Mouse (Mus musculus) testis, adult 2 months (tissue): ENCODE data around the gene Tbc1d17. TPM values are rescaled to one million over a fixed set of nuclear protein-coding genes. Genes with fewer than 3 reads are reported as not detected.

Source experiments
- H3K27ac ChIP-seq: fragments of 200-500 bp; 2 replicates; pipeline ENCODE4 v1.5.1; 2012; ENCODE audit warnings: low read depth, low read length; ENCODE audit not compliant: control insufficient read depth, insufficient read depth
- H3K27me3 ChIP-seq: fragments of 200-500 bp; 2 replicates; pipeline ENCODE4 v1.6.1; 2012; ENCODE audit warnings: mild to moderate bottlenecking, low read length, moderate library complexity; ENCODE audit not compliant: control insufficient read depth, insufficient read depth
- H3K36me3 ChIP-seq: fragments of 200-500 bp; 2 replicates; pipeline ENCODE4 v1.6.1; 2012; ENCODE audit warnings: mild to moderate bottlenecking, low read length; ENCODE audit not compliant: control insufficient read depth, insufficient read depth
- H3K4me1 ChIP-seq: fragments of 200-500 bp; 2 replicates; pipeline ENCODE4 v1.6.1; 2012; ENCODE audit warnings: low read length; ENCODE audit not compliant: control insufficient read depth, insufficient read depth
- H3K4me3 ChIP-seq: fragments of 200-500 bp; 2 replicates; pipeline ENCODE4 v1.5.1; 2012; ENCODE audit warnings: low read depth, mild to moderate bottlenecking, low read length, moderate library complexity, mixed read lengths; ENCODE audit not compliant: control insufficient read depth
- CTCF ChIP-seq: fragments of 200-500 bp; IDR thresholded peaks from 2 replicates; pipeline ENCODE4 v1.5.1; 2012; ENCODE audit warnings: low read depth, mild to moderate bottlenecking, inconsistent platforms, low read length, moderate library complexity; ENCODE audit not compliant: control insufficient read depth, insufficient read depth, insufficient replicate concordance
- POLR2A ChIP-seq: fragments of 200-500 bp; IDR thresholded peaks from 2 replicates; pipeline ENCODE4 v1.6.1; 2012; ENCODE audit warnings: low read depth, mild to moderate bottlenecking, inconsistent platforms, low read length, moderate library complexity; ENCODE audit not compliant: control insufficient read depth
- polyA plus RNA-seq: library from polyadenylated mRNA; depleted of rRNA; stranded (reverse); fragments of >200 nt; gene quantifications from 2 replicates; pipeline ENCODE4 v1.2.3, GENCODE M21; 2012

The Tbc1d17 gene
- polyA plus RNA-seq, 1 experiment, result 28.5 TPM

DNA sequence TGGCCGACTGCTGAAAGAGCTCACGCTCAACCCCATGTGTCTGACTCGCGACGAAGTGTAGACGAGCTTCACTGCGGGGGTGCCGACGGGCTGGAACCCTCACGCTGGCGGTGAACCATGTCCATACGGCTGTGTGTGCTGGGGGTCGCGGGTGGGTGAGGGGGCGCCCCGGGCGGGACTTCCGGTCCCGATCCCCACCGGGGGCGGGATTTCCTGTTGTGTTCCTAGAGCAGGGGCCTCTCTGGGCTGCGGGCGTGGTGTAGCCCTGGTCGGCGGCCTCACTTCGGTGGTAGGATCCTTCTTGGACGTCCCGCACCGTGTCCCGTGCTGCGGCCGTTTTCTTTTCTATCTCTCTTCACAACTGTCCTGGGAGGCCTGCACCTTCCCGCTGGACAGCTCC is 1.3 kb upstream of the Tbc1d17 start:
- Histone ChIP-seq H3K4me1 (peaks cover 39% of the 10 kb centered on the region), H3K27me3 (no peaks in the 10 kb centered on the region), H3K36me3 (no peaks in the 10 kb centered on the region), H3K4me3 (peak overlapping the region; percentile 93), H3K27ac (peak overlapping the region; percentile 99)
- TF ChIP-seq CTCF, result no peak
- no peak for TF ChIP-seq POLR2A

DNA sequence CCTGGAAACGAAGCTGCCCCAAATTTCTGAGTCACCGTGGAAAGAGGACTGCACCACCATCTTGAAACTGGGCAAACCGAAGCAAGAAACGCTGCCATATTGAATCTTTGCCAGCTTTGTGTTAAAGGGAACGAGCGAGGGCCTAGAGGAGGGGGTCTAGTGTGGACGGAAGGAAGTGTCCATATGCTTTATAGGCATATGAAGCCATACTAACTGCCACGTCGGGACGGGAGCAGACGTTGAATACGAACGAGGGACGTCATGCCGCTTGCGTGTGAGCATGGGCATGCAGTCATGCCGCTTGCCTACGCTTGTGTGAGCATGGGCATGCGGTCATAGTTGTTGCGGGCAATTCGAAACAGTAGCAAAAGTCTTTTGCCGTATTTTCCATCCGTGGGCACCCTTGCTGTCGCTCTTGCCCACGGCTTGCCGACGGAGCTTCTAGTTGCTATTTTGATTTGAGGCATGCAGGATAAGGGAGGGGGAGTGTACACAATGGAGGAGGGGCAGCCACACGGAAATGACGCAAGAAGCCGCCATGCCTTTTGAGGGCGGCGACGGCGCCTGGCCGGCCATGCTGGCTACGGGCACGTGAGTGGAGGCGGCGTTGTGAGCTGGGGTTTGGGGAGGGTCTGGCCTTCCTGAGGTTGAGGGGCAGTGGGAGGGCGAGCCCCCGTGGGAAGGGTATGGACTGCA is 685 bp upstream of the Tbc1d17 start:
- Histone ChIP-seq H3K4me1 (peaks cover 35% of the 10 kb centered on the region), H3K36me3 (no peaks in the 10 kb centered on the region)

DNA sequence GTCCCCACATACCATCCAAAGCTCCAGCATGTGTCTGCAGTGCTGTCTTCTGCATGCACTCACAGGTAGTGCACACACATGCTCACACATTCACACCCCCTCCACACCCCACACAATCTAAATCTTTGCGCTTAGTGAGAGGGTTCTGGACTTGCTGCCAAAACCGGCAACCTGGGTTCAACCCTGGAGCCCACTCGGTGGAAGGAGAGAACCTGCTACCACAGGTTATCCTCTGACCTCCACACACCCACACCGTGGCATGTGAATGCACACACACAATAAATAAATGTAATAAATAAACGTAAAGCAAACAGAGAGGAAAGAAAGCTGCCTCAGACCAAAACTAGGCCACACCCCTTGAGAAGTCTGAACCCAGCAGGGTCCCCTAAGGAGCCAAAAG is 1.1 kb downstream of the Tbc1d17 start:
- H3K4me3 ChIP-seq, result peak overlapping the region; percentile 93
- peaks cover 24% of the 10 kb centered on the region for H3K4me1 ChIP-seq
- no peaks in the 10 kb centered on the region for H3K36me3 ChIP-seq
- no peak overlapping the region; the same call in 1 of the 2 replicates for H3K27ac ChIP-seq
- TF ChIP-seq POLR2A (no peak), CTCF (no peak)
- no peaks in the 10 kb centered on the region for H3K27me3 ChIP-seq

More for the DNA sequence above, 685 bp upstream of the Tbc1d17 start:
- Histone ChIP-seq H3K27me3 (no peaks in the 10 kb centered on the region), H3K4me3 (peak overlapping the region; percentile 93), H3K27ac (peak overlapping the region; percentile 99)
- peak; percentile 79 for TF ChIP-seq POLR2A
- TF ChIP-seq CTCF, result peak; percentile 17; the same call in 1 of the 2 replicates

DNA sequence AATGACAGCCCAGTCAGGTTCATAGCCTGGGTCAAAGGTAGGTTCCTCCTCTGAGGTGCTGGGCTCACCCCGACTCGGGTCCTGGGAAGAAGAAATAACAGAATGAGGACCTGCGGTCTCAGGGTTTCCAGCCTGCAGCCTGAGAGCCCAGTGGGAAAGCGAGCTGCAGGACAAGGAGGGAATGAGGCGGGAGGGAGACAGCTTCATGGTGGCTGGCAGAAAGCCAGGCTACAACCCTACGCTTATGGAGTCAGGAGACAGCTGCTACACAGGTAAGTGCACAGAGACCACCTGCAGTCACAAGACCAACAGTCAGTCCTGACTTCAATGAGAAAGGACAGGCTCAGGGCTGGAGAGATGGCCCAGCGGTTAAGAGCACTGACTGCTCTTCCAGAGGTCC is 2.1 kb downstream of the Tbc1d17 start:
- Histone ChIP-seq H3K4me1 (peaks cover 20% of the 10 kb centered on the region), H3K36me3 (no peaks in the 10 kb centered on the region), H3K27ac (no peak overlapping the region), H3K27me3 (no peaks in the 10 kb centered on the region), H3K4me3 (no peak overlapping the region)
- TF ChIP-seq CTCF, result no peak
- TF ChIP-seq POLR2A, result no peak

DNA sequence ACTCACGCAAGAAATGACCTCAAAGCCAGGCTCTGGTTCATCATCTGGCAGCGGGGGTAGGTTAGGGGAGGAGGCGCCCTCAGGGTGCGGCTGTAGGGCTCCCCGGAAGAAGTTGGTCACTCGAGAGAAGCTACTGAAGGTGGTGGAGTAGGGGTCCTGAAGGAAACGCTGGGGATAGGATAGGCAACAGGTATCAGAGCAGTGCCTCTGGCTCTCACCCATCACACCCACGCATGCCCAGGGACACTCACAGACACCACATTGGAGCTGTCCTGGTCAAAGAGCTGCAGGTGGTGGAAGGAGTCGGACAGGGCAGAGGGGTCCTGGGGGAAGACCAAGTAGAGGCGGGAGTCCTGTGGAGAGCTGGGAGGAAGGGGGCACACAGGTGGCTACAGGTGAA is 3.9 kb downstream of the Tbc1d17 start:
- no peak overlapping the region for H3K27ac ChIP-seq
- H3K36me3 ChIP-seq, result no peaks in the 10 kb centered on the region
- H3K4me1 ChIP-seq, result peaks cover 16% of the 10 kb centered on the region
- no peaks in the 10 kb centered on the region for H3K27me3 ChIP-seq
- TF ChIP-seq CTCF (no peak), POLR2A (no peak)
- H3K4me3 ChIP-seq, result no peak overlapping the region

DNA sequence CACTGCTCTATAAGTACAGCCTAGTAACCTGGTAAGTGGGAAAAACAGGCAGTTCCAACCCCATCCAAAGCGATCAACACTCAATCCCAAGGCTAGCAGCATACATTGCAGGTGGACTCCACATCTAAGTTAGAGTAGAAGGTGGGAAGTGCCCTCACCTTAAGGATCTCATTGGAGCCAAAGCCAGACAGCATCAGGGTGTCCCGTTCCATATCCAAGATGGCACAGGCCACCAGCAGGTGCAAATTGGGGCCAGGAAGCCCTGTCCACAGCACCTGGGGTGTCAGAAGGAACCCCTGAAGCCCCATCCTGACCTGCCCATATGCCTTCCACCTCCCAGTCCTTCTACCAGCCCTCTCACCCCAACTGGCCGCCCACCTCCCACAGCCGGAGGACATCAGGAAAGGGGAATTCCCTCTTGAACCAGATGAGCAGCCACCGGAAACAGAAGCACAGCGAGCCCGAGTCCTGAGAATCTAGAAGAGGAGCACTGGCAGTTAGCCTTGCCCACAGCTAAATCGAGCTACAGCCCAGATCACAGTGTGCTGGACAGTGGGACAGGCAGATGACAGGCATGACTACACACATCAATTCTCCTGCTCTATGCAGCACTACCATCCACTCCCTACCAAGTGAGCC is 6.9 kb downstream of the Tbc1d17 start:
- H3K36me3 ChIP-seq, result no peaks in the 10 kb centered on the region

DNA sequence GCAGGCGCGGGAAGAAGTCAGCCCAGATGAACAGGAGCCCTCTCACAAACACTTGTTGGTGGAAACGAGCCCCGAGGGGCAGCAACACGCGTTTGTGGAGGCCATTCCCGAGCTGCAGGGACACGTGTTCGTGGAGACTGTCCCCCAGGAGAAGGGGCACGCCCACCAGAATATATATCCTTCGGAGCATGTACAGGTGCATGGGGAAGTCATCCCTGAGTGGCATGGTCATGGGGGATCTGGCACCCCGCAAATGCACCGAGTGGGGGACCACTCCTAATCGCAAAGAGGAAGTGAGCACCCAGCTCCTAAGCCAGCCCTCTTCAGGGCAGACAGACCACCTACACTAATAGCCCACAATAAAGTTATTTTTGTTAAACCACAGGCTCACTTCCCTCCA is 8.5 kb downstream of the Tbc1d17 start:
- H3K36me3 ChIP-seq, result no peaks in the 10 kb centered on the region
- H3K4me3 ChIP-seq, result peak overlapping the region; percentile 74
- no peaks in the 10 kb centered on the region for H3K27me3 ChIP-seq
- peak overlapping the region; percentile 68 for H3K27ac ChIP-seq
- no peak; the same call in 1 of the 2 replicates for TF ChIP-seq POLR2A
- no peak for TF ChIP-seq CTCF
- peaks cover 14% of the 10 kb centered on the region for H3K4me1 ChIP-seq

More for the DNA sequence above, 6.9 kb downstream of the Tbc1d17 start:
- Histone ChIP-seq H3K27ac (no peak overlapping the region; the same call in 1 of the 2 replicates), H3K4me1 (peaks cover 14% of the 10 kb centered on the region), H3K27me3 (no peaks in the 10 kb centered on the region), H3K4me3 (peak overlapping the region; percentile 74)
- TF ChIP-seq POLR2A (no peak), CTCF (no peak)
